Mouse (Mus musculus): ENCODE results near the gene Pecam1.
A peak's percentile ranks its signal among the peaks of the same experiment; 100 is the strongest.
"Not testable (repeated sequence)": the region's sequence is repeated elsewhere in the genome, so short reads cannot be mapped to it uniquely, and the experiment has no call there.

Pecam1 gene

DNA sequence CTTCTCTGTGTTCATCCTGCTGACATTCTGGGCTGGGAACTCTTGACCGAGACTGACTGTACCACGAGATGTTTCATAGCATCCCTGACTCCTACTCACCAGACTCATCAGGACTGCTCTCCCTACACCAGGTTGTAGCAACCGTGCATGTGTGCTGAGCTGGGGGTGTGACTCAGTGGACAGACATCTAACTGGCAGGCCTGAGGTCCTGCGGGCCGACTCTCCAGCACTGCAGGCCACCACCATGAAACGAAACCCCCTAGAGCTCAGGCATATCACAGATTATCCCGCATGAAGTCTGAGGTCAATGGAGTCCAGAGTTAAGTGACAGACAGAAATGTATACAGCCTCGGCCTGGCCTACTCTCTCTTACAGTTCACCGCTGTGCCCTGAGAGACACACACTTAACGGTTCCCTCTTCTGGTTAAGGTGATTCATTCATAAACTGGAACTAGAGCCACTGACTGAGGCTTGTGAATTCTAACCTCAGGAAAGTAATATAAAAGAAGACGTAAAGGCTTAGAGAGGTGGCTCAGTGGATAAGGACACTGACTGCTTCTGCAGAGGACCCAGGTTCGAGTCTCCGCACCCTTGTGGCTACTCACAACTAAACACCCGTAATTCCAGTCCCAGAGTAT lies 83.8 kb downstream of the Pecam1 start:
- no peak for DNase-seq (ENCODE audit: low read depth, low spot score)

DNA sequence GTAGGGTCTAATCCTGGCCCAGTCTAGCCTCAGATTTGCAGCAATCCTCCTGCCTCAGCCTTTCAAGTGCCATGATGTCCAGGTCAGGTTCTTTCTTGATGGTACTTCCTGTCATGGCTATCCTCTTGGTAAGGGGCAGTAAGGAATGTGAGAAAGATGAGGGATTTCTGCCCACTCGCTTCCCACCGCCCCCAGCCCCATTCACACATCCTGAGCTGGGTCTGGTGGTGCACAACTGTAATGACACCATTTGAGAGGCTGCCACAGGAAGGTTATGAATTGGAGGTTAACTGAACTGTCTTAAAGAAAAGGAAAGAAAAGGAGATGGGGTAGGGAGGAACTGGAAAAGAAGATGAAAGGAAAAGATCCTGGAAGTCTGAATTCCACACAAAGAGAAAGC lies 84.6 kb downstream of the Pecam1 start:
- DNase-seq (ENCODE audit: low read depth, low spot score) = no peak

DNA sequence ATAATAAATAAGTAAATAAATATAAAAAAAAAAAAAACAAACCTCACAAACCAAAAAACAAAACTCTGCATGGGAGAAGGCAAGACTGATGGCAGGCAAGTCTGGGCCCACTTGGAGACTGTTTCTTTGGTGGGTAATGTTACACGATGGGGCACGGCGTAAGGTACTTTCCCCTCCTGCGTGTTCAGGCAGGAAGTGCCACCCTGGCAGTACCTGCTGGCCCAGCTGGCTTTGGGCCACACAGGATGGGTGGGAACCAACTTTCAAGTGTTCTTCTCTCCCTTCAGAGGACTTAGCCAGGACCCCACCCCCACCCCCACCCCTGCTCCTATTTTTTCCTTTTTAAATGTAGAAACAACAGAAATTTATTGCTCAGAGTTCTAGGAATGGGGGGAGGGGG lies 85.1 kb downstream of the Pecam1 start:
- DNase-seq (ENCODE audit: low read depth, low spot score) = no peak

DNA sequence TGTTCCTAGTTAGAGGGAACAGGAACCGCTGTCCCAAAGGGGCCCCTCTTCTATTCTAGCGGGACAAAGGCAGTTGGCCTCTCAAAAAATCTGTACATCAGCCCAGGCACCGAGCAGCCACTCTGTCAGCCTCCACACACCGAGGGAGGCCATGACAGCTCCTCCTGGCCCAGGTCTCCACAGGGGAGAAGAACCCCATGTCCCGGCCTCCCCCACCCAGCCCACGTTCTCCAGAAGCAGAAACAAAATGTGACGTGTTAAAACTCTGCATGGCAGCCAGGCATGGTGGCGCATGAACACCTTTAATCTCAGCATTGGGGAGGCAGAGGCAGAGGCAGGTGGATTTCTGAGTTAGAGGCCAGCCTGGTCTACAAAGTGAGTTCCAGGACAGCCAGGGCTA lies 85.7 kb downstream of the Pecam1 start:
- DNase-seq (ENCODE audit: low read depth, low spot score) = no peak

DNA sequence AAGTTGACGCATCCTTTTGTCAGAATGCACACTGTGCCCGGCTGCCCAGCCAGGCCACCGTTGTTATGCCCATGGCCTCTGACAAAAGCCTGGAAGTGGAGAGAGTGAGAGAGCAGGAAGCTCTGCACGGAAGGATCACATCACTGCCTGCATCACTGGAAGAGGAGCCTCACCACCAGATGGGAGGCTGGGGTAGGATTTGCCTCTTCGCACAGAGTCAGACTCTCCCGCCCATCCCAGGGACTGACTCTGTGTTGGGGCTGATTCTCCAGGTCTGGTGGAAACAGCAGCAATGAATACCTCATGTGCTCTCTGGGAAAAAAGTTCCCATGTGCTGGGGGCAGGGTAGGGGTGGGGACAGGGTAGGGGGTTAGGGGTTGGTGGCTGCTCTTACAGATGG lies 86.6 kb downstream of the Pecam1 start:
- DNase-seq (ENCODE audit: low read depth, low spot score) = no peak

DNA sequence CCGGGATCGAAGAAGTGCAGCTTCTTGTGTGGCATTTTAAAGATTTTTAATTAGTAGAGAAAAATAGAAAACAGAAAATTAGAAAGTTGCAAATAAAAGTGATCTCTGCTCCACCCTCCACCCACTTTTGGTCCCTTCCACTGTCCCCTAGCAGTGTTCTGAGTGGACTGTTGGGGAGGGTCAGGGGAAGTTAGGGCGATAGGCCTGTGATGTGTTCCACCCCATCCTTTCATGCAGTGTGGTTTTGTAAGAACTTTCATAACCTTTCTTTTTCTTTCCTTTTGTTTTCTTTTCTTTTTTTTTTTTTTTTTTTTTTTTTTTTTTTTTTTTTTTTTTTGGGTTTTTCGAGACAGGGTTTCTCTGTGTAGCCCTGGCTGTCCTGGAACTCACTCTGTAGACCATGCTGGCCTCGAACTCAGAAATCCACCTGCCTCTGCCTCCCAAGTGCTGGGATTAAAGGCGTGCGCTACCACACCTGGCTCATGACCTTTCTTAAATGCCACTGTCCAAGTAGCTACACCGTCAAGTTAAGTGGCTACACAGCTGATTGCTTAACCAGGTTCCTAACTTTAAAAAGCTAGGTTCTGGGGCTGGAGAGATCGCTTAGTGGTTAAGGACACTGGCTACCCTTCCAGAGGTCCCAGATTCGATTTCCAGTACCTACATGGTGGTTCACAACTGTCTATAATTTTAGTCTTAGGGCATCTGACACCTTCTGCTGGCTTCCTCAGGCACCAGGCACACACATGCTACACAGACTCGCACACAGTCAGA lies 87.6 kb downstream of the Pecam1 start:
- no peak for DNase-seq (ENCODE audit: low read depth, low spot score)

DNA sequence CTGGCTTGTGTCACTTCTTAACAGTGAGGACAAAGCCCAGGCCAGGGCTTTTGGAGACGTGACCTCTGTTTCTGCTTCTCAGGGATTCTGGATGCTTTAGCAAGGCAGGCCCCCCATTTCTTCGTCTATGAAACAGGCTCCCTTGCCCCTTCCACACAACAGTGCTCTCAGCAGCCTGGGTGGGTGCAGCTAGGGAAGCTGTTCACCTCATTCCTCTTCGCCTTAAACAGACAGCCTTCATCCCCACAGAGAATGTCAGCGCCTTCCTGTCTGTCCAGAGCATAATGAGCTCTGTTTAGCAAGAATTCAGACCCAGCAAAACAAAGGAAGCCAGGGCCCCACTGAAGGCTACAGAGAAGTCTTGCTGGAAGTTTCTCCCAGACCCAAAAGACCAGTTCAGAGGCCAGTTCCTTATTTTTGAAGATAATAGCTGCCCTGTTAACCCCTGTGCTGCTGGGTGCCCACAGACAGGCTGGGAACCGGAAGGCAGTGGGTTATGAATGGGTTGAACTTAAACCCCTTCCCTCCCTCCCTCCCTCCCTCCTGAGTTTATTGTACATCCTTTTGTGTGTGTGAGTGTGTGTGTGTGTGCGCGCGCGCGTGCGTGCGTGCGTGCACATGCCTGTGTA lies 89.9 kb downstream of the Pecam1 start:
- DNase-seq (ENCODE audit: low read depth, low spot score) = no peak

DNA sequence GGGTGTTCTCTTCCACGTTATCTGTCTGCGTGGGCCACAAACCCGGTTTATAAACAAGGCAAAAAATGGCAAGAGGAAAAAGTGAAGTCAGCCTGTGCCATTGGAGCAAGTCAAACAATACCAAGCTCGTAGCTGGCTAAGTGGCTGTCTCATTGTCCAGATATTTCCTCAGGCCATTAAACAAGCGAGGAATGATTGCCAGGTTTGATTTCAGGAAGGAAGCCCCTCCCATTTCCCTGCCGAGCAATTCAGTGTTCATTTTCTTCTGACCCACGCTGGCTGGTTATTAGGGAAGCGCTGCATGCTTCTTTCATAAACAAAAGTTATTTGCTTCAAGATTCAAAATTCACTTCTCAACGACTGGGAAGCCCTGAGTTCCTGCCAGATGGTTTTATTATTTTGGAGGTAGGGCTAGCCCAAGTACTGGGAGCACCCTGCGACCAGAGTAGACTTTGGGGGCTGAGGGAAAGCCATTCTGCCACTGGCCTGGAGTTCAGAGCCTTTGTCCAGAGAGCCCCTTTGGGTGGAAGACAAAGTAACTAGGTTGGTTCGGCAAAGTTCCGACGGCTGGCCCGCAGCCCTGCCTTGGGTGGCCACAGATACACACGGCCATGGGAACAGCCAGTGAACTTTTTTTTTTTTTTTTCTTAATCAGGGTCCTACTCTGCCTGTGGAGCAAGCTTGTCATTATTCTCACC lies 90.7 kb downstream of the Pecam1 start:
- DNase-seq (ENCODE audit: low read depth, low spot score) = peak; percentile 36

DNA sequence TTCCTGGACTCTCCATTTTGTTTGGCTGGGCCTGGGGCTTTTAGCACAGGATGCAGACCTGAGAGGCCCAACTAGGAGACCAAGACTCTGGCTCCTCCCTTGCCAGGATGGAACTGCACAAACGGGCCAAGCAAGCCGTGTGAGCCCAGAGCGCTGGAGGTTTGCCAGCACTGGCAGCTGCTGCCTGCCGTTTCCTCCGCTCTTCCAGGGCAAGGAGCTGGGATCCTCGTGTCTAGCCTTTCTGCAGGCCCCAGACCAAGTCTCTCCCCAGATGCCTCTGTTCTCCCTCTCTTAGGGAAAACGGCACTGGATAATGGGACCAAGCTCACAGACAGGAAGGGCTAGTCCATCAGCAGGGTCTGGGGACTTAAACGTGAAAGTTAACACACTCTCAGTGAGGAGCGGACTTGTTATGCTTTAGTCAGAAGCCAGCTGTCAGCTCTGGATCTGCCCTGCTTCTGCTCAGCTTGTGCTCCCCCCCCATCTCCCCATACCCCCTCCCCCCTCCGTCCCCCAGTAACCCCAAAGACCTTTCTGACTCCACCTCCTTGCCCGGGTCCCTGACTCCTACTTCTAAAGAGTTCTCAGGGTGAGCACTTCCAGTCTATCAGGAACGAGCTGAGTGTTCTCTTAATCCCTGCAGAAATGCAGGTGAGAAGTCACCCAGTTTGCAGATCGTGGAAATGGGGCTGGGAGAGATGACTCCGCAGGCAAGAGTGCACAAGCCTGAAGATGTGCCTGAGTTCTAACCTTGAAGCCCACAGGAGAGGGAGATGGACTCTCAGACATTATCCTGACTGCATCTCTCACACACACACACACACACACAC lies 92.2 kb downstream of the Pecam1 start:
- DNase-seq (ENCODE audit: low read depth, low spot score) = no peak

DNA sequence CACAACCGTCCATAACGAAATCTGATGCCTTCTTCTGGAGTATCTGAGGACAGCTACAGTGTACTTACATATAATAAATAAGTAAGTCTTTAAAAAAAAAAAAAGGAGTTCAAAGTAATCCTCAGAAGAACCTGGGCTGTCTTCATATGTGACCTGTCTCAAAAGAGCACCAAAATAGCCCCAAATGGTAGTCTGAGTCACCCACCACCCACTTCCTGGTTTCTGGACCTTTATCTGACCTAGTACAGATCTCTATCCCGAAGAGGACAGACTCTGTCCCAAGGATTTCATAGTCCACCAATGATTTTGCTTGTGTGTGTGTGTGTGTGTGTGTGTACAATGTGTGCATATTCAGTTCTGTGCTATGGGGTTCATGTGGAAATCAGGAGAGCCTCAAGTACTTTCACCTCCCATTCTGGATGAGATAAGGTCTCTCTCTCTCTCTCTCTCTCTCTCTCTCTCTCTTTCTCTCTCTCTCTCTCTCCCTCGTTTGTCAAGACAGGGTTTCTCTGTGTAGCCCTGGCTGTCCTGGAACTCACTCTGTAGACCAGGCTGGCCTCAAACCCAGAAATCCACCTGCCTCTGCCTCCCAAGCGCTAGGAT lies 93.4 kb downstream of the Pecam1 start:
- DNase-seq (ENCODE audit: low read depth, low spot score) = not testable (repeated sequence)

DNA sequence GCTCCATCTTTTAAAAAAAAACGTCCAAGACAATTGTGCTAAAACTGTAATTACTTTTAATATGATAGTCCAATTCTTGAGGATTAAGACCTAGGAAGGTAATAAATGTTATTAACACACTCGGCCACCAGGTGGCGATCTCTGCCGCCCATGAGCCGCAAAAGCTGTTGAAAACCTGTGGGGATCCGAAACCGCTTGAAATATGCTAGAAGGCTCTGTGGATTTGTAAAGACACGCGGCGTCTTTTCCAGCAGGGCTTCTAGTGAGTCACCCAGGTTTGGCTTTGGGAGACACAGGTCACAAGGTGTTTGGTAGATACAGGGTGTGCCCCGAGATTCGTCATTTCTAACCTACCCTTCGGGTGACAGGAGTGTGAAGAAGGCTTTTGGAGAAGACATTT lies 102.1 kb downstream of the Pecam1 start:
- peak; percentile 78 for DNase-seq (ENCODE audit: low read depth, low spot score)

DNA sequence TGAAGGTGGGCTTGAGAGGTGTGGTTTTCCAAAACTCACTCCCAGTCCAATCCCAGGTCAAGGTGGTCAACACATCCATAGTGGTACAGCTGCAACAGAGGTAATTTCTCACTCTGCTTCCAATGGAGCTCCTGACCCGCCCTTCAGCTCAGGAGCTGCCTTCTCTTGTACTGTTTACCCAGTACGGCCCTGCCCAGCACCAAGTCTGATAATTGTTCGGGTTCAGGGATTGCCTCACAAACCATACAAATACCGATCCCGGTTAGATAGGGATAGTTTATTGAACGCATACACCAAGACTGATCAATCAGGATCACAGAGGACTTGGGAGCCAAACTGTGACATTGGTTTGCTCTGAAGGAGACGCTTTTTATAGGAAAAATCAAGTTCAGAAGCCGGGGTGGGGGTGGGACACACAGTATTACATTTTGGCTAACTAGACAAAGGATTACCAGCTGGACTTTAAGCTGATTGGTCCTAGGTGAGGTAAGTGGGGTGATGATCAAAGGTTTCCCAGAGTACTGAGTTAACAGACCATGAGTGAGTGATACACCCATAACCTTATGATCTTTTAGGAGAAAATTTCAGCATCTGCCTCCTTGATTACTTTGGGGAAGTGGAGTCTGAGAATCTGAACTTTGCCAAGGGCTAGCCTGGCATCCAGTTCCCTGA lies 107.3 kb downstream of the Pecam1 start:
- no peak for DNase-seq (ENCODE audit: low read depth, low spot score)

DNA sequence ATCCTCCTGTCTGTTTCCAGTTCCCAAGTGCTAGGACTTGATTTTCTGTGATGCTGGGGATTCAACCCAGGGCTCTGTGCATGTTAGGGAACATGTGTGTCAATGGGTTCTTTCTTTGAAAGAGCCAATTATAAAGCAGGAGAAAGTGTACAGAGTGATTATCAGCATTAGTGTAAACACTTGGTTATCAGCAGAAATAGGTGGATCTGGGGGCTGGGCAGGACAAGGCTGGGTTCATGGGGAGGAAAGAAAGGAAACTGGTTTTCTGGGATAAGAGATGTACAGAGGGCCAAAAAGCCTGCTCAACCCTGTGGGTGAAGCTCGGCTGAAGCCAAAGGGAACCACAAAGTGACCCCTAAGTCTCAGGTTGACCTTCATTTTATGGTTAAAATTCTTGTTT lies 108.8 kb downstream of the Pecam1 start:
- no peak for DNase-seq (ENCODE audit: low read depth, low spot score)

DNA sequence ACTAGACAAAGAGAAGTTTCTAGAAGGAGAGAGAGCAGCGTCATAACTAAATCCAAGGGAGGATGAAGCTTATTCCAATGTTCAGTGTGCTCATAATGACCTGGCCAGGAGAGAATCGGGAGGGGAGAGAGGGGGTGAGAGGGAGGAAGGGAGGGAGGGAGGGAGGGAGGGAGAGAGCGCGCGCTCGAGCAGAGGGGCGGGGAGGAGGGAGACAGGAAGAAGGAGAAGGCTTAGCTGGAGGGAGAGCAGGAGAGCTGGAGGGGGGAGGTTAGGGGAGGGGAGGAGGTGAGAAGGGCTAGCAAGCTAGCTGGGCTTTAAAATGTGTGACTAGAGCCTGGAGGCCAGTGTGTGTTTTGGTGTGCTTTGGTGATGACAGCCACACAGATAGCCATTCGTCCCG lies 110.4 kb downstream of the Pecam1 start:
- no peak for DNase-seq (ENCODE audit: low read depth, low spot score)

DNA sequence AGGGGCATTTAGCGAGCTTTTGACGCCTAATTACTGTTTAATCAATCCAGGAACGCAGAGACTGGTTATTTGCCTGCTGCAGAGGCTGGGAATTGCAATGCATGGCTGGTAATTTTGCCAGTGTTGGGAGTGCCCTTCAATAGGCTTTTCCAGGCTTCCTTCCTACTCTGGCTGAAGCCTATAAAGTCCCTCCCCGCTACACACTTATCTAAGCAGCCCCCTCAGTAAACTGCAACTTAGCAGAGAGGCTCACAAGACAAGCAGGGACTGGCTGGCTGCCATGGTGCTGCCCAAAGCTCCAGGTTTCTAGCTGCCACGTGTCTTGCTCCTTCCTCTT lies 111.1 kb downstream of the Pecam1 start:
- no peak for DNase-seq (ENCODE audit: low read depth, low spot score)

DNA sequence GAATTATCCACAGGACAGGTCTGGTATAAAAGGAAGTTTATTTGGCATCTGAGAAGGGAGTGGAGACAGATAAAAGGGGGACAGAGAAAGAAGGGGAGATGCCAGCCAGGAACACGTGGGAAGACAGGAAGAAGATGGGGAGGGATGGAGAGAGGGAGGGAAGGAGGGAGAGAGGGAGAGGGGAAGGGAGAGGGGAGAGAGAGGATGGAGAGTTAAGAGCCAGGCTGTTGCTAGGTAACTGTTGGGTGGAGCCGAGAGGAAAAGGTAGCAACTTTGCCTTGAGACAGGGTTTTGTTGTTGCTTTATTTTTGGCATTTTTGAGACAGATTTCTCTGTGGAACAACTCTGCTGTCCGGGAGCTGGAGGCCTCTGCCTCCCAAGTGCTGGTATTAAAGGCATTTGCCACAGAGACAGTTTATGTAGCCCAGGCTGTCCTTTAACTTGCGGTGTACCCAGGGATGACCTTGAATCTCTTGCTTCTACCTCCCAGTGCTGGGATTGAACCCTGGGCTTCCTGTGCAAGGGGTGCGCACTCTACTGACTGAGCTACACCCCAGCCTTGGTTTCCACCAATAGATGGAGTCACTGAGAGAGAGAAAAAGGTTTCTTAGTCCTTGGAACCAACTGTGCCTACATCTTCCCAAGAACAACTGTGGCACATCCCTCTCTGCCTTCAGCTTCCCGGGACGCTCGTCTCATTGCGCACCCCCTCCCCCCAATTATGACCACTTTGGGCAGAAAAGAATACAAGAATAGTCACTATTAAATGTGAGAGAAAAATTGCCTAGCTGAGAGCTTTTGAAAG lies 111.7 kb downstream of the Pecam1 start:
- no peak for DNase-seq (ENCODE audit: low read depth, low spot score)

DNA sequence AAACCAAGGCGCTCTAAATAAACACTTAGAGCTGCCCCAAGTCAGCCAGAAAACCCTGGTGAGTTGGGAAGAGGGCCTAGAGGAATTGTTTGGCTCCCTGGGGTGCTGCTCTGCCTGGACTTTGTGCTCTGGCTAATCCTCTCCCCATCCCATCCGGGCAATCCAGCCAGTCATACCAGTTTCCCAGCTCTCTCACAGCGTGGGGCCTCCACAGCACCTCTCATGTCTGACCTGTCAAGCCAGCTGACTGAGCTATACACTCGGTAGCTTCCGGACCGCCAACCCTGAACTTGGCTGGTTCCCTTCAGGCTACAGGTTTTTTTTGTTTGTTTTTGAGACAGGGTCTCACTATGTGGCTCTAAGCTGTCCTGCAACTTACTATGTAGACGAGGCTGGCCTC lies 112.7 kb downstream of the Pecam1 start:
- no peak for DNase-seq (ENCODE audit: low read depth, low spot score)

DNA sequence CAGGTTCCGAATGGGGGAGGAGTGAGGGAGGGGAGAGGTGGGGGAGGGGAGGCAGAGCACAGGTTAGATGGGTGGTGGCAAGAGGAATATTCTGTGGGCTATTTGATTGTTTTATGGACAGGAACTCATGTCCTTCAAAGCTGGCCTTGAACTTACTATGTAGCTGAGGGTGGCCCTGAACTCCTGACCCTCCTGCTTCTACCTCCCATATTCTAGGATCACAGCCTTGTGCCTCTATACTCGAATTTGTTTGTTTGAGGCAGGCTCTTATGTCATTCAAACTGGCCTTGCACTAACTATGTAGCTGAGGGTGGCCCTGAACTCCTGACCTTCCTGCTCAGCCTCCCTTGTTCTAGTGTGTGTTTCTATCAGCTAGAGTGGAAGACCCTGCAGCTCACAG lies 114.5 kb downstream of the Pecam1 start:
- no peak for DNase-seq (ENCODE audit: low read depth, low spot score)

DNA sequence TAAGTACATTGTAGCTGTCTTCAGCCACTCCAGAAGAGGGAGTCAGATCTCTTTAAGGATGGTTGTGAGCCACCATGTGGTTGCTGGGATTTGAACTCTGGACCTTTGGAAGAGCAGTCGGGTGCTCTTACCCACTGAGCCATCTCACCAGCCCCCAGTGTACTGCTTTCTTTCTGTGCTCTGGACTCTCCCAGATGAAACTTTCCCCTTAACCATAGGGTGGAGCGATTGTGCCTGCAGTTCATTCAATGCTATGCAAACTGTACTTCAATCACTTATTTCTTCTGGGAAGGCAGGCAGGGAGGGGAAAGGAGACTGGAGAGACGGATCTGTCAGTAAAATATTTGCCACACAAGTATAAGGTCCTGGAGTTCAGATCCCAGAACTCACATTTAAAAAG lies 116.3 kb downstream of the Pecam1 start:
- not testable (repeated sequence) for DNase-seq (ENCODE audit: low read depth, low spot score)

DNA sequence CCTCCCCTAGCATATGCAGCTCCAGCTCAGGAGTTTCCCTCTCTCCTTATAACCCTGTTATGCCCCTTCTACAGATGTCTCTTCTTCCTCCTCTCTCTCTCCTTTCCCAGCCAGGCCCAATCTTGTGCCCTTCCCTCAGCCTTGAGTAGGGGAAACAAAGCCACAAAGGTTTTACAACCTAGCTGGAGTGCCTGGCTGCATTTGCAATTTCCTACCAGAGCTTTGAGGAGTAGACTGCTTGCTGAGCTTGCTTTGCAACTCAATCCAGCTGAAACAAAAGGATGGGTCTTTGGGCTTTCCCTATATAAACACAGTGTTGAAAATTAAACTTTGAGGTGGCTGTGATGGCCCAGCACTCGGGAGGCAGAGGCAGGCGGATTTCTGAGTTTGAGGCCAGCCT lies 117.0 kb downstream of the Pecam1 start:
- no peak for DNase-seq (ENCODE audit: low read depth, low spot score)
